Mouse (Mus musculus) cerebellum, adult 9-10 months (tissue): ENCODE results near the gene Gm45234.
A peak's percentile ranks its signal among the peaks of the same experiment; 100 is the strongest.

Experiments used
- DNase-seq: peaks from one replicate; pipeline ENCODE4 v3.0.0; 2022

Gm45234 gene

DNA sequence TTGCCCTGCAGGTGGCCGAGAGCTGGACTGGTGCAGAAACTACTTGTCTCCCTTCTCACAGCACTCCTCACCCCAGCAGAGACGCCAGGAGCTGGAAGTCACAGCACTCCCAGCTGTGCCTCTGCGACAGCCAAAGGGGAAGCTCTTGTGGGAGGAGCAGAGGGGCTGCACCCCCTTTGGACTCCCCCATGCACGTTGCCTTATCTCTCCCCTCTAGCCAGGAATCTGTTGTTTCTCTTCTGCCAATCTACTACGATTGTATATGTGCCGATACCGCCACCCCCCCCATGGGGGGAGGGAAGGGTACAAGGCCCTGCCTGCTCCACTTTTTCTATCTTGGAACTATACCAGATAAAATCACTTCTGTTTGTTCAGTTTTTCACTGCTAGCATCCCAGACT is 52.0 kb downstream of the Gm45234 start:
- DNase-seq, result no peak

DNA sequence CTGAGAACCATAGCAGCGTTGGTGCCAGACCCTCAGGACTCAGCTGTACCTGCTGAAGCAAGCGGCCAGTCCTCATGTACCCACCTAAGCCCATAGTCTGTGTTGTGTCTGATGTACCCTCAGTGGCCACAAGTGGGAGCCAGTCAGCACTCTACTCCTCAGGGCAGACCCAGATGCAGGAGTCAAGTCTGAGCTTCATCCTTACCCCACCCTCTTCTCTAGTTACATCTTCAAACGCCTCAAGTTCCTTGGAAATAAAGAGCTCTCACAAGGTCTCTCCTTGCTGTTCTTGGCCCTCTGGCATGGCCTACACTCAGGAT is 53.1 kb downstream of the Gm45234 start:
- DNase-seq, result peak; percentile 77

DNA sequence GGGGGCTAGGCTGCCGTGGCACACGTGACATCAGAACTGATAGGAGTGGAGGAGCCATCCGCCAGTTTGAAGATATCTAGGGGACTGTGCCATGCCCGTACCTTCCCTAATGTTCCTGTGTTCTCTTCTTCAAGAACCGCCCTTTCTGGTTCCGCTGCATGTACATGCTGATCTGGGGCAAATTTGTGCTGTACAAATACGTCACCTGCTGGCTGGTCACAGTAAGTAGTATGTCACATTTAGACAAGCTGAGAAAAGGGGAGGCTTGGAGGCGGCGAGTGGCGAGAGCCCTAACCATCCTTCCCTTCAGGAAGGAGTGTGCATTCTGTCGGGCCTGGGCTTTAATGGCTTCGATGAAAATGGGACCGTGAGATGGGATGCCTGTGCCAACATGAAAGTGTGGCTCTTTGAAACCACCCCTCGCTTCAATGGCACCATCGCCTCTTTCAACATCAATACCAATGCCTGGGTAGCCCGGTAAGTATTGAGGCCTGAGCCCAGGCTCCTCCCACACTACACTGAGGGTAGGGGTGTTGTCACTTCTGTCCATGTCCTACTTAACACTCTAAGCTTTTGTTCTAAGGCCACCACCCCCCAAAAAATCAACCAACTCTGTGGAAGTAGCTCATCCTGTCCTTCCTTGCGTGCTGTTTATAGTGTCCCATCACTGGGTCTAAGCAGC is 53.6 kb downstream of the Gm45234 start:
- DNase-seq, result no peak

DNA sequence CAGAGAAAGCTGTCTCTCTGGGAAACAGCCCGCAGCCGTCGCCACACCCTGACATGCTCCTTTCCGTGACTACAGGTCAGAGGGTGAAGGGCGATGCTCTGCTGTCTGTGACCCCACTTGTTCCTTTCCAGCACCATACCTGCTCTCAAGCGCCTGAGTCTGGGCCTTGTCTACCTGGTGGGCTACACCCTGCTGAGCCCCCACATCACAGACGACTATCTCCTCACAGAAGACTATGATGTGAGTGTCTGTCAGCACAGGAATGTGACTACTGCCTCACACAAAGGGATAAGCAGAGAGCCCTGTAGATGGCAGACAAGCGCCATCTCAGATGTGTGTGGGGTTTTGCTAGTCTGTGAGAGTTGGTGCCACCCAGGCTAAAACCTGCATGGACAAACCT is 54.5 kb downstream of the Gm45234 start:
- no peak for DNase-seq

DNA sequence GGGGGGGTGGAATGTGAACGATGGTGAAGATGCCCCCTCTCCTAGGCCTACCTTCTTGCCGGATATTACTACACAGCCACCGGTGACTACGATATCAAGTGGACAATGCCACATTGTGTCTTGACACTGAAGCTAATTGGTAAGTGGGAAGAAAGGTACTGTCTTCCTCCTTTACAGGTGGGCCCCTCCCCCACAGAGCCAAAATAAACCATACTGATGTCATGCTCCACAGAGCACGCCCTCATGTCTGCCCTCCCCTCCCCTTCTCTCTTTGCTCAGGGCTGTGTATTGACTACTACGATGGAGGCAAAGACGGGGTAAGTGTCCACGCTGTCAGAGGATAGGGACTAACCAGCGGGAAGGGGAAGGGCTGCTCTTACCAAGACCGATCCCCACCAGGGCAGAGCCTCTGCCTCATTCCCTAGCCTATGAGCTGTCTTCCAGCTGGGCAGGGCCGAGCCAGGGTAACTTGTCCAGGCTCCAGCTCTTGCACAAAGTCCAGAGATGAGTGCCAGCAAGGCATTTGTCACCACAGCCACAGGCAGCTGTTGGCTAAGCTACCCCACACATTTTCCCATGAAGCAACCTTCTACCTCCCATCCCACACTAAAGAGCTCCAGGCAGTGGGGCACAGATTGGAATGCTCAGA is 55.7 kb downstream of the Gm45234 start:
- no peak for DNase-seq

DNA sequence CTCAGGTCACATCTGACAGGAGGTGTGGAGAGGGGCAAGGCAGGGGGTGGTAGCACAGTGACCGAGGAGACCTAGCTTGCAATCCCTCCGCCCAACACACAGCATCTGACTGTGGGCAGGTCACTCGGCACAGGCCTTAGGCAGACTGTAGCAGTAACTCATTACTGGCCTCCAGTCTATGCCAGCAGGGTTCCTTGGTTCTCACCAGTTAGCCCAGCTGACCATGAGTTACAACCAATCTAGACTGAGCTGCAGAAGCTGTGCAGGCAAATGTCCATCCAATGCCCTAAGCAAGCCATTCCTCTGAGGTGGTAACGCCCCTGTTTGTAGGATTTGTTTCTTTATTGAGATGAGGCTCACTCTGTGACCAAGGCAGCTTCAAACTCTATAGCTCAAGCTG is 56.5 kb downstream of the Gm45234 start:
- no peak for DNase-seq

DNA sequence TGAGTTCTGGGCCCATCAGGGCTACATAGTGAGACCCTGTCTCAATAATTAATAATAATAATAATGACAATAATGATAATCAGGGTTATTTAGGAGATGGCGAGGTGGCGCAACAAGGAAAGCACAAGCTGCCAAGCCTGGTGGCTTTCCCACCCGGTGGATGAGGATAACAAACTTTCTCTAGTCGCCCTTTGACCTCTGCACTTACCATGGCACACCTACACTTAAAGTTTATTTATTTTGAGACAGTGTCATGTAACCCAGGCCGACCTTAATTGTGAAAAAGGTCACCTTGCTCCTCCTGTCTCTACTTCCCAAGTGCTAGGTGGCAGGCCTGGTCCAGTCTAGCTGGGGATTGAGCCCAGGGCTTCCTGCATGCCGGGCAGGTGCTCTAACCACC is 57.1 kb downstream of the Gm45234 start:
- DNase-seq, result no peak

DNA sequence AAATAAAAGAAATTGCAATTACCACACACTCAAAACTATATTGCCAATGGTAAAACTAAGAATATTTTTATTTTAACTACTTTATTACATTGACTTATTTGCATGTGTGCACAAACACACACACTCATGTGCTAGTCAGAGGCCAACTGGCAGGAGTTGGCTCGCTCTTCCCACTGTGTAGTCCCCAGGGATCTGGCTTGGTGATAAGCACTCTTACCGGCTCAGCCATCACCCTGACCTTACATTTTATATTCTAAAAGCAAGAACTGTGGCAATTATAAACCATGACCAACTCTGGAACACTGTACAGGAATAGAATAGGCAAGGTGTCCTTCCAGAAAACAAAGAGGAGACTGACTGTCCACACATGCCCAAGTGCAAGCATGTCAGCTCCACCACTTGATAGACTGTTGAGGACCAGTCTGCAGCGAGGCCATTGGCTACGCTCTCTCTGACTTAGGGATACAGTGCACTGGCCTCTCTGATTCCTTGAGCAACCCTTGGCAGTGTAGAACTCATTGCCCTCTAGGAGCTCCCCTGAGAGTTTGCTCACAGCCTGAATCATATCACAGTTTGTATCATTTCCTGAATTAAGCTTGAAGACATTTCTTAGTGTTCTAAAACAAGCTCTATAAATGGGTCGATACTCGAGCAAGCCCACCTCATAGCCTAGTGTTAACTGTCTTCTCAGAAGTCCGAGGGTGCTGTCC is 59.2 kb downstream of the Gm45234 start:
- DNase-seq, result no peak

DNA sequence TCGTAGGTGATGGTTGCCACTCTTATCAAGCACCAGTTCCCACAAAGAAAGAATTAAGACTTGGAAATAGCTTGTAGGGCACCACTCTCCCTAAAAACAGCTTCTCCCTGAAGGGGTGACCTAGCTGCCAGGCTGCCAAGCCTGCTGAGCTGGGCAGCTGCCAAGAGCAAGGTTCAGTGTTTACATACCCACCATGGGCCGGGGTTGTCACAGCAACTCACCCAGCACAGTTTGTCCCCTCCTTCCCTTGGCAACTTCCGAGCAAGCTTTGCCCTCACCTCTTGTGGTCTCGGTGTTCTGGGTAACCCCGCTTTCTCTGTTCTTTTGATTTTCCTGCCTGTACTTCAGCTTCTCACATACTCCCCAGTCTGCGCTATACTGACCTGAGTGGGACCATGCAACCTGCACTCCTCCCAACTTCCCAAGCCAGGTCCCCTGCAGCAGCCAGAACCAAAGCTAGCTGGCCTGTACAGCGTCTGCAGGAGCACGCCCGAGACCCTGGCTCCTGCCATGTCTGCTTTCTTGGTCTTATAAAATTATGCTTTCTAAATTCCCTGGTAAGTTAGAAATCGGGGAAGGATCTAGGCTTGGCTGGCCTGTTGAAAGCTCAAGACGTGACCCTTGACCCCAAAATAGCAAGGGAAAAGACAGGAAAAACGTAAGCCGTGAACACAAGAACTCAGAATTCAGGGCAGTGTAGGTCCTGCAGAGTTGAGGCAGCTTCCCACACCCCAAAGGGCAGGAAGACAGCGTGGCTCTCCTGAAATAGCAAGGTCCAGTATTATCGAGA is 61.5 kb downstream of the Gm45234 start:
- peak; percentile 72 for DNase-seq

DNA sequence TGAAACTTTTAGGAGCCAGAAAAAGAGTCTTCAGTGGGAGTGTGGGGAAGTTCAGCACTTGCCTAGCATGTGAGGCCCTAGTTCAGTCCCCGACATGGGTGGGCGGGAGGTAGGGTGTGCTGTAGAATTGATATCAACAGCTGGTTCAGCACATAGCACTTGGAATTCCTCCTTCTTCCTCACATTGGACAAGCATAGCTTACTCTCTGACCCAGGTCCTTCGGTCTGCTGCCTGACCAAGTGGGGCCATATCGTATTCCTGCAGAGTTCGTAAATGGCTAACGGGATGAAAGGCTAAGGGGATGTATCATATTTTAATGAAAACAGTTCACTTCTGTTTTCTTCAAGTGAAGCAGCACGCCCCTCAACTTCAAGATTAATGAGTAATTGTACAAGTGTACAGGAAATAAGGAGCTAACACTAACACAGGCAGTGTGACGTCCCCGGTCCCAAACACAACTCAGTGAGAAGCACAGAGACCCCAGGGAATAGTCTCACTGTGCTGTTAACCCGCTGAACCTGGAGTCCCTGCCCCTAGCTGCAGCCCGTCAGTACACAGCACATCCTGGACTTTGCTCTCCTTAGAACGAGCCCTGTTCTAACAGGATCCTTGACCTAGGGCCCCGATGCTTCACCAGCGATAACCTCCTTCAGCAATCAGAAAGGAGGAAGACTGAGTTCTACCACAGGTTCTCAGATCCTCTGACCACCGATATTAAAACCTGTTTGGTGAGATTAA is 62.4 kb downstream of the Gm45234 start:
- no peak for DNase-seq

DNA sequence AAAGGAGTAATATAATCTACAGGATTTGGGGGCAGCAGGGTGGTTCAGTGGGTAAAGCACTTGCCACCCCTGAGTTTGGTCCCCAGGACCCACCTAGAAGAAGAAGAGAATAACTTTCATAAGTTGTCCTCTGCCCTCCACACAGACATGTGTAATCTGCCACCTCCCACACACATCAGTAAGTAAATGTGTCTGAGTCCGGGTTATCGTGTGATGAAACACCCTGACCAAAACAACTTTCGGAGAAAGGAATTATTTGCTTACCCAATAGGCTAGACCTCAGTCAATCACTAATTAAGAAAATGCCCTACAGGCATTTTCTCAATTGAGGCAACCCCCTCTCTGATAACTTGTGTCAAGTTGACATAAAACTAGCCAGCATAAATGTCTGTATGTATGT is 65.3 kb downstream of the Gm45234 start:
- DNase-seq, result no peak
